Mouse (Mus musculus): ENCODE data around the gene Dok3. TPM values are rescaled to one million over a fixed set of nuclear protein-coding genes. Genes with fewer than 3 reads are reported as not detected.

Gene Dok3
- polyA plus RNA-seq, 1 experiment = 248 TPM

DNA sequence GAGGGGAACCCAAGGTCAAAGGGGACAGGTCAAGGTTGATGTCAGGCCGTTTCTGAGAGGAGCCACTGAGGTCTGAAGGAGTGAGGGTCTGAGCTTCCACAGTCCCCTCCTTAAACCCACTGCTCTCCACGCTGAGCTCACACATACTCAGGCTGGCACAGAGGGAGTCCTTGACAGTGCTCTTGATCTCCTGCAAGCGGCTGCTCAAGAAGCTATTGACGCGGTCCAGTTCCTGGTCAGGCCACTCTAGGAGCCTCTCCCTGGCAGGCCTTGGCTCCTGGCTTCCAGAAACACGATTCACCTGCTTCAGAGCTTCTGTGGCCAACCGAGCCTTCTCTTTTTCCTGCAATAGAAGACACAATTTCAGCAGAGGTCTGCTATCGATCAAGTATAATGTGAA lies 14.4 kb upstream of the Dok3 start:
- H3K27me3 ChIP-seq (ENCODE audit: control insufficient read depth, insufficient read depth, low read length) = no peaks in the 10 kb centered on the region
- H3K27ac ChIP-seq (ENCODE audit: insufficient read depth, low read length) = no peak overlapping the region
- H3K4me1 ChIP-seq (ENCODE audit: control insufficient read depth, insufficient read depth, insufficient read length) = no peaks in the 10 kb centered on the region
- H3K36me3 ChIP-seq (ENCODE audit: control insufficient read depth, insufficient read depth, low read length) = peaks cover 20% of the 10 kb centered on the region
- no peak for DNase-seq (ENCODE audit: low read depth in 1 of 2, low spot score in 2 of 2)
- TF ChIP-seq POLR2A (IDR thresholded peaks at IDR 0.05; ENCODE audit: low read depth, low read length) (no peak), CTCF (IDR thresholded peaks at IDR 0.05; ENCODE audit: extremely low read depth, insufficient read depth, insufficient read length, insufficient replicate concordance) (no peak)
- WGBS = 95% methylated on average over 8 of the region's 8 CpGs
- H3K4me3 ChIP-seq (ENCODE audit: extremely low read depth, insufficient read depth, insufficient read length) = no peak overlapping the region

DNA sequence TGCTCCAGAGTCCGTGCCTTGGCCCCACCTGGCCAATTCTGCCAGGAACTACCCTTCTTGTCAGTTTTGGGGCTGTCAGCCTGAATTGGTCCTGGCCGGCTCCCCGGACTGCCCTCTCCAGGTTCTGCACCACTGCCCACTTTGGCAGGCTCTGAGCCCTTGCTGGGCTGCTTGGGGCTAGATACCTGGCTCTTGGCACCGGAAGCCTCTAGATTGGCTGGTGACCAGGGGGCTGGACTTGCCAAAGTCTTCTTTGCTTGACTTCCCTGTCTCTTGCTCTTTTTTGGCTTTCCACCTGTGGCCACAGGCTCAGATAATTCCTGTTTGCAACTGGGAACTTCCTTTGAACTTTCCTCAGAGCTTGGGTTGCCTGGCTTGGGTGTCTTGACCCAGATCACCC lies 13.8 kb upstream of the Dok3 start:
- Histone ChIP-seq H3K36me3 (ENCODE audit: control insufficient read depth, insufficient read depth, low read length) (peaks cover 17% of the 10 kb centered on the region), H3K4me3 (ENCODE audit: extremely low read depth, insufficient read depth, insufficient read length) (no peak overlapping the region), H3K27me3 (ENCODE audit: control insufficient read depth, insufficient read depth, low read length) (no peaks in the 10 kb centered on the region), H3K27ac (ENCODE audit: insufficient read depth, low read length) (no peak overlapping the region), H3K4me1 (ENCODE audit: control insufficient read depth, insufficient read depth, insufficient read length) (no peaks in the 10 kb centered on the region)
- 96% methylated on average over 4 of the region's 4 CpGs for WGBS
- TF ChIP-seq POLR2A (IDR thresholded peaks at IDR 0.05; ENCODE audit: low read depth, low read length) (no peak), CTCF (IDR thresholded peaks at IDR 0.05; ENCODE audit: extremely low read depth, insufficient read depth, insufficient read length, insufficient replicate concordance) (no peak)
- no peak for DNase-seq (ENCODE audit: low read depth in 1 of 2, low spot score in 2 of 2)

DNA sequence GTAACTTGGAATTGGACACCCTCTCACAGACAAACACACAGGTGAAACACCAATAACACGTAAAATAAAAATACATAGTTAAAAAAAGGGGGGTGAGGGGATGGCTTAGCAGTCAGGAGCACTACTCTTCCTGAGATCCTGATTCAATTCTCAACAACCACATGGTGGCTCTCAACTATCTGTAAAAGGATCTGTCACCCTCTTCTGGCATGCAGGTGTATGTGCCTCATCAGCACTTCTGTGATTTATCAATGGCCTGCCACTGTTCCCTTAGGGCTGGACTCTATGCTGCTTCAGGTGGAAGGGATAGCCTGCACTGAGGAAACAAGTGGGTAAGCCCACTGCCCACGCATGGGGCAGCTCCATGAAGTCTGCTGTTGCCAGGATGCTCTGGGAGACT lies 11.8 kb upstream of the Dok3 start:
- H3K4me3 ChIP-seq (ENCODE audit: extremely low read depth, insufficient read depth, insufficient read length) = no peak overlapping the region
- H3K27me3 ChIP-seq (ENCODE audit: control insufficient read depth, insufficient read depth, low read length) = no peaks in the 10 kb centered on the region
- DNase-seq (ENCODE audit: low read depth in 1 of 2, low spot score in 2 of 2) = peak in 1 of 2 experiments; percentile 48
- no peak overlapping the region for H3K27ac ChIP-seq (ENCODE audit: insufficient read depth, low read length)
- peaks cover 17% of the 10 kb centered on the region for H3K36me3 ChIP-seq (ENCODE audit: control insufficient read depth, insufficient read depth, low read length)
- TF ChIP-seq CTCF (IDR thresholded peaks at IDR 0.05; ENCODE audit: extremely low read depth, insufficient read depth, insufficient read length, insufficient replicate concordance) (peak; percentile 6; the same call in 1 of the 2 replicates), POLR2A (IDR thresholded peaks at IDR 0.05; ENCODE audit: low read depth, low read length) (no peak)
- 88% methylated on average over 2 of the region's 2 CpGs for WGBS
- no peaks in the 10 kb centered on the region for H3K4me1 ChIP-seq (ENCODE audit: control insufficient read depth, insufficient read depth, insufficient read length)

DNA sequence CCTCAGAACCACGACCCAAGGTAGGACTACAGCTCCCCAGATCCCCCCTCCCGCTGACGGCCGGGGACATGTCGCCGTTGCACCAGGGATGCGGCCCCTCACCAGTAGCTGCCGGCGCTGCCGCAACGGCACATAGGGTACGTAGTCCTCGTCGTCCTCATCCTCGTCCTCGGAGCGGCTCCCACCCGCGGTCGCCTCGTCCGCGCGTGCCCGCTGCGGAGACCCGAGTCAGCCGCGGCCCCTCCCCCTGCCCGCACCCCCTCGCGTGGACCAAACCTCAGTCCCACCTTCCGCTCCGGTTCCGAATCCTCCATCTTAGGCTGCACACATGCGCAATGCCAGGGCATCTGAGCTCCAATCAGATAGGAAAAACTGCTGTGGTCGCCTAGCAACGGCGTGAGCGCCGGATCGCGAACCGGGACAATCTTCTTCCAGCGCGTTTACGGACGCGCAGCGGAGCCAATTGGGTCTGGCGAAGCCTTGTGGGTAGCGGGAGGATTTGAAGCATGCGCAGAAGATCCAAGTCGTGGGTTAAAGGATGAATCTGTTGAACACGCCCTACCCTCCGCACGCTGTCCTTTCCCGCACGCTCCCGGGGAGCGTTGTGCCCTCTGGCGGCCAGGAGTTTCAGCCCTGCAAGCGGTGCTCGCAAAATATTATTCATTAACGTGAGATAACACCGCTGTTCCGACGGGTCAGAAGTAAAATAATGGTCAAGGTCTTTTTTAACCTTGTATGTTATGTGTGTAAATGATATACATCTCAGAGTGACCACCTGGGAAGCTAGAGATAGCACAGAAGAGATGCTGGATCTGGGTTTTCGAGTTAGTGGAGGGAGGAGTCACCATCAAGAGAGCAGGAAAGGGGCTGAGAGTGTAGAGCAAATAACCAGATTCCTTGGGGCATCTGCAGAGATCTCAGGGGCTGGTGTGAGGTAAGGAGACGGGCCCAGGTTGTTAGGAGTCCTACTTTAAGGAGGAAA lies 7.4 kb upstream of the Dok3 start, which contains the start of gene Ddx41:
Ddx41 (minus strand) TSS at position 465 of the 982 bp plus-strand sequence.
- peaks cover 23% of the 10 kb centered on the region for H3K36me3 ChIP-seq (ENCODE audit: control insufficient read depth, insufficient read depth, low read length)
- H3K27ac ChIP-seq (ENCODE audit: insufficient read depth, low read length) = peak within 1 kb of the TSS; percentile 12; the same call in 1 of the 2 replicates
- WGBS = 2% methylated on average over 70 of the region's 70 CpGs
- DNase-seq (ENCODE audit: low read depth in 1 of 2, low spot score in 2 of 2) = peak; percentile 99 to 100
- H3K4me1 ChIP-seq (ENCODE audit: control insufficient read depth, insufficient read depth, insufficient read length) = peaks cover 7% of the 10 kb centered on the region
- H3K4me3 ChIP-seq (ENCODE audit: extremely low read depth, insufficient read depth, insufficient read length) = peak within 1 kb of the TSS; percentile 75
- TF ChIP-seq POLR2A (IDR thresholded peaks at IDR 0.05; ENCODE audit: low read depth, low read length) = peak; percentile 32
- TF ChIP-seq CTCF (IDR thresholded peaks at IDR 0.05; ENCODE audit: extremely low read depth, insufficient read depth, insufficient read length, insufficient replicate concordance) = peak; percentile 85
- no peaks in the 10 kb centered on the region for H3K27me3 ChIP-seq (ENCODE audit: control insufficient read depth, insufficient read depth, low read length)

DNA sequence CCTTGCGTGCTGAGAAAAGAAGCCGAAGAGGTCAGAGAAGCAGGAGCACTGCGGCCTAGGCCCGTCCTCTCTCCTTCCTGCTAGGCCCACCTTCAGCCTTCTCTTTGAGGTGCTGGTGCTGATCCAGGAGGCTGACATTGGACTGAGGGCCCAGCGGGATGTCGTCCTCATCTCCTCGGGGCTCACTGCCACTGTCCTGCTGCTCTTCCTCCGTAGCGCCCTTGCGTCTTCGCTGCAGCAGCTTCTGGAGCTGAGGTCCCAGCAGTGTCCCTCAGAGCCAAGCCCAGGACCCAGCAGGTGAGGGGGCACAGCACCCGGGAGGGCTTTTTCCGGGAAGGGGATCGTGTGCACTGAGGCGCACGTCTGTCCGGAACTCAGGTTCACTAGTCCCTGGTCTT lies 6.7 kb upstream of the Dok3 start:
- peak overlapping the region; percentile 12; the same call in 1 of the 2 replicates for H3K27ac ChIP-seq (ENCODE audit: insufficient read depth, low read length)
- no peaks in the 10 kb centered on the region for H3K27me3 ChIP-seq (ENCODE audit: control insufficient read depth, insufficient read depth, low read length)
- H3K36me3 ChIP-seq (ENCODE audit: control insufficient read depth, insufficient read depth, low read length) = peaks cover 24% of the 10 kb centered on the region
- H3K4me1 ChIP-seq (ENCODE audit: control insufficient read depth, insufficient read depth, insufficient read length) = peaks cover 10% of the 10 kb centered on the region
- TF ChIP-seq POLR2A (IDR thresholded peaks at IDR 0.05; ENCODE audit: low read depth, low read length) = no peak
- TF ChIP-seq CTCF (IDR thresholded peaks at IDR 0.05; ENCODE audit: extremely low read depth, insufficient read depth, insufficient read length, insufficient replicate concordance) = no peak
- 21% methylated on average over 17 of the region's 17 CpGs for WGBS
- DNase-seq (ENCODE audit: low read depth in 1 of 2, low spot score in 2 of 2) = no peak
- H3K4me3 ChIP-seq (ENCODE audit: extremely low read depth, insufficient read depth, insufficient read length) = peak overlapping the region; percentile 75

DNA sequence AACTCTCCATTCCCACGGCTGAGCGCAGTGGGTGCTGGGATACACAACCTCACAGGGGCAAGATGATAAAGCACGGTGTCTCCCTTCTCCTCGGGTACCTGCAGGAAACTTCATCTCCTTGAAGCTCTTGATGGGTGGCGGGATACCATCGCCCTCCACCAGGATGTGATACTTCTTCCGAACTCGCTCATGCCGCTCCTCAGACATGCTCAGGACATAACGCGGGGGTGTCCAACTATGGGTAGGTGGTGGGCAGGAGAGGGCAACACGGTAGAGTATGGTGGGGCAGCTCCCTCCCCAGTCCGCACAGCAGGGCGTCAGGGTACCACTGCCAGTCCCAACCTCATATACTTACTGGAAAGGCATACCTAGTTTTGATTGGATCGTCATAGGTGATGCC lies 6.1 kb upstream of the Dok3 start:
- no peak for DNase-seq (ENCODE audit: low read depth in 1 of 2, low spot score in 2 of 2)
- TF ChIP-seq CTCF (IDR thresholded peaks at IDR 0.05; ENCODE audit: extremely low read depth, insufficient read depth, insufficient read length, insufficient replicate concordance) = no peak
- no peak for TF ChIP-seq POLR2A (IDR thresholded peaks at IDR 0.05; ENCODE audit: low read depth, low read length)
- 92% methylated on average over 15 of the region's 15 CpGs for WGBS
- Histone ChIP-seq H3K27ac (ENCODE audit: insufficient read depth, low read length) (no peak overlapping the region), H3K27me3 (ENCODE audit: control insufficient read depth, insufficient read depth, low read length) (no peaks in the 10 kb centered on the region), H3K4me3 (ENCODE audit: extremely low read depth, insufficient read depth, insufficient read length) (no peak overlapping the region), H3K36me3 (ENCODE audit: control insufficient read depth, insufficient read depth, low read length) (peaks cover 28% of the 10 kb centered on the region), H3K4me1 (ENCODE audit: control insufficient read depth, insufficient read depth, insufficient read length) (peaks cover 15% of the 10 kb centered on the region)
